Mouse (Mus musculus) frontal cortex, postnatal 14 days (tissue): Measurements from ENCODE around the gene Tssk1.

Experiments used
- DNase-seq, 2 experiments: peaks; one replicate each; pipeline ENCODE4 v3.0.0; 2022; ENCODE audit warnings: low spot score in 2 of 2

The Tssk1 gene

GRCm38 (mm10) chr16:17945081-17945831 is 51.2 kb downstream of the Tssk1 start:
- DNase-seq = no peak
